Mouse (Mus musculus) hindbrain, embryonic 10.5 days (tissue): ENCODE results near the gene Serpine2. TPM values are rescaled to one million over a fixed set of nuclear protein-coding genes. Genes with fewer than 3 reads are reported as not detected.

Experiments used
- DNase-seq: peaks from one replicate; pipeline ENCODE4 v3.0.0-alpha.2; 2017; ENCODE audit warnings: low spot score
- H3K27ac ChIP-seq: fragments of 300-500 bp; sonication (generic); 2 replicates; pipeline ENCODE4 v1.5.1; 2016; ENCODE audit warnings: mild to moderate bottlenecking, moderate library complexity
- H3K27me3 ChIP-seq: fragments of 300-500 bp; sonication (generic); 2 replicates; pipeline ENCODE4 v1.6.1; 2016; ENCODE audit warnings: mild to moderate bottlenecking; ENCODE audit not compliant: poor library complexity, insufficient read depth, severe bottlenecking
- H3K36me3 ChIP-seq: fragments of 300-500 bp; sonication (generic); 2 replicates; pipeline ENCODE4 v1.6.1; 2016; ENCODE audit warnings: mild to moderate bottlenecking, moderate library complexity
- H3K4me1 ChIP-seq: fragments of 300-500 bp; sonication (generic); replicated peaks from 2 replicates; pipeline ENCODE4 v1.6.1; 2016; ENCODE audit warnings: mild to moderate bottlenecking
- H3K4me3 ChIP-seq: fragments of 300-500 bp; sonication (generic); 2 replicates; pipeline ENCODE4 v1.5.1; 2016; ENCODE audit warnings: mild to moderate bottlenecking, moderate library complexity
- H3K9me3 ChIP-seq: fragments of 300-500 bp; sonication (generic); 2 replicates; pipeline ENCODE4 v1.6.1; 2016; ENCODE audit warnings: mild to moderate bottlenecking, moderate library complexity
- WGBS: fragments of 180-500 bp; shearing (Covaris S2); methylation state at CpG from one replicate; pipeline ENCODE4 v1.1.7; 2016; 5-methylcytosine and 5-hydroxymethylcytosine counted together
- polyA plus RNA-seq: library from polyadenylated mRNA; unstranded; fragments of >200 nt; fragmentation: Nextera tagmentation; extraction: Ambion mirVana; gene quantifications from 2 replicates; pipeline ENCODE4 v1.2.1, GENCODE M21; 2016

Serpine2 gene
- polyA plus RNA-seq, 1 experiment from 2014 or later, result 68.2 TPM

DNA sequence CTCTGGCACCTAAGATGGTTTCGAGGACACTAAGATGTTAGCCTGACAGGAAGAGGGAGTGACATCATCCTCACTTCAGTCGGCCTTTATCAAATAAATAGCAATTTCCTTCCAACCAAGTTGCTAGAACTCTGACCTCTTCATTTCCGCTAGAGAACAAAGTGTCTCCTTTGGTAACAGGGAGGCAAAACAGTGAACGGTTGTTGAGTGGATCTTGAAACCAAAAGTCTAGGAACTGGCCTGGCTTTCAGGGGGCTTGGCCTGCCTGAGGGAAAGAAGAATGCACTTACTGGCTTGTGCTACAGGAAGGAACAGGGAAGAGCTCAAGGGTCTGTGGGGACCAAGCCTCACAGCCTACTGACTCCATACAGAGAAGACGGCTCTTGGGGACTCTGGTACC is 109.8 kb downstream of the Serpine2 start:
- WGBS, result 84% methylated on average over 5 of the region's 5 CpGs
- Histone ChIP-seq H3K27ac (no peak overlapping the region), H3K36me3 (peaks cover 10% of the 10 kb centered on the region; the same call in 1 of the 2 replicates), H3K9me3 (no peaks in the 10 kb centered on the region), H3K27me3 (no peaks in the 10 kb centered on the region), H3K4me3 (no peak overlapping the region), H3K4me1 (no peaks in the 10 kb centered on the region)
- DNase-seq, result no peak

- no peak overlapping the region for H3K27ac ChIP-seq
- H3K36me3 ChIP-seq, result peaks cover 6% of the 10 kb centered on the region; the same call in 1 of the 2 replicates
- no peak for DNase-seq
- H3K4me3 ChIP-seq, result no peak overlapping the region
- H3K27me3 ChIP-seq, result no peaks in the 10 kb centered on the region
- no peaks in the 10 kb centered on the region for H3K9me3 ChIP-seq
- whole genome bisulfite sequencing, result 90% methylated on average over 4 of the region's 4 CpGs
- H3K4me1 ChIP-seq, result no peaks in the 10 kb centered on the region
Observed at GRCm38 (mm10) chr1:79746056-79746455, 114.9 kb downstream of the Serpine2 start.

Other genes with a start within 250 kb of the Serpine2 start
- gene Ap1s3, start 189.2 kb downstream of the Serpine2 start, polyA plus RNA-seq, result 0.12 and 0.30 TPM in 2 replicates
- gene Mrpl44, start 85.2 kb downstream of the Serpine2 start, polyA plus RNA-seq, result 59.1 and 64.5 TPM in 2 replicates
- gene Wdfy1, start 85.0 kb downstream of the Serpine2 start, polyA plus RNA-seq, result 41.0 and 44.9 TPM in 2 replicates